Mouse (Mus musculus): ENCODE measurements around the gene Shbg.

Shbg gene

GRCm38 (mm10) chr11:69601768-69602167 is 15.9 kb downstream of the Shbg start:
- DNase-seq (ENCODE audit: low spot score): no peak

GRCm38 (mm10) chr11:69600098-69600497 is 17.6 kb downstream of the Shbg start:
- peak; percentile 55 for DNase-seq (ENCODE audit: low spot score)

GRCm38 (mm10) chr11:69599436-69599835 is 18.3 kb downstream of the Shbg start:
- DNase-seq (ENCODE audit: low spot score): no peak

- no peak for DNase-seq (ENCODE audit: low spot score)
Measured at GRCm38 (mm10) chr11:69594853-69595252, 22.9 kb downstream of the Shbg start.

- no peak for DNase-seq (ENCODE audit: low spot score)
Measured at GRCm38 (mm10) chr11:69592799-69593198, 24.9 kb downstream of the Shbg start.

- no peak for DNase-seq (ENCODE audit: low spot score)
Measured at GRCm38 (mm10) chr11:69591899-69592637, 25.6 kb downstream of the Shbg start.

- DNase-seq (ENCODE audit: low spot score): no peak
Measured at GRCm38 (mm10) chr11:69591424-69591823, 26.3 kb downstream of the Shbg start.

- no peak for DNase-seq (ENCODE audit: low spot score)
Measured at GRCm38 (mm10) chr11:69590622-69591021, 27.1 kb downstream of the Shbg start.

GRCm38 (mm10) chr11:69589207-69589834 is 28.4 kb downstream of the Shbg start:
- DNase-seq (ENCODE audit: low spot score): no peak

GRCm38 (mm10) chr11:69585718-69586325 is 31.9 kb downstream of the Shbg start:
- no peak for DNase-seq (ENCODE audit: low spot score)

GRCm38 (mm10) chr11:69584937-69585336 is 32.8 kb downstream of the Shbg start:
- no peak for DNase-seq (ENCODE audit: low spot score)

- DNase-seq (ENCODE audit: low spot score): no peak
Measured at GRCm38 (mm10) chr11:69584008-69584407, 33.7 kb downstream of the Shbg start.

GRCm38 (mm10) chr11:69582230-69582805 is 35.4 kb downstream of the Shbg start:
- no peak for DNase-seq (ENCODE audit: low spot score)

GRCm38 (mm10) chr11:69581814-69582213 is 35.9 kb downstream of the Shbg start:
- DNase-seq (ENCODE audit: low spot score): no peak

- DNase-seq (ENCODE audit: low spot score): peak; percentile 62
Measured at GRCm38 (mm10) chr11:69581147-69581688, 36.5 kb downstream of the Shbg start.

GRCm38 (mm10) chr11:69580572-69581146 is 37.0 kb downstream of the Shbg start:
- DNase-seq (ENCODE audit: low spot score): no peak

GRCm38 (mm10) chr11:69580091-69580514 is 37.6 kb downstream of the Shbg start, which contains the start of the genes Wrap53 and Trp53:
Gene Wrap53 (minus strand): TSS chr11:69580255.
Gene Trp53 (plus strand): TSS chr11:69580359.
- peak; percentile 56 for DNase-seq (ENCODE audit: low spot score)

- DNase-seq (ENCODE audit: low spot score): peak; percentile 91
Measured at GRCm38 (mm10) chr11:69579128-69580017, 38.3 kb downstream of the Shbg start.

GRCm38 (mm10) chr11:69578301-69578700 is 39.4 kb downstream of the Shbg start:
- DNase-seq (ENCODE audit: low spot score): no peak

GRCm38 (mm10) chr11:69576307-69576706 is 41.4 kb downstream of the Shbg start:
- DNase-seq (ENCODE audit: low spot score): no peak

GRCm38 (mm10) chr11:69575220-69575619 is 42.5 kb downstream of the Shbg start:
- no peak for DNase-seq (ENCODE audit: low spot score)
